Mouse (Mus musculus) left cerebral cortex, postnatal 36 days (tissue): ENCODE results near the gene Pth1r. TPM values are rescaled to one million over a fixed set of nuclear protein-coding genes. Genes with fewer than 3 reads are reported as not detected.

ENCODE experiments used
- DNase-seq, 2 experiments: peaks; one replicate each; pipeline ENCODE4 v3.0.0; 2021 to 2022; ENCODE audit warnings: low spot score in 2 of 2, mixed read lengths in 1 of 2
- intact Hi-C: fragments of 180-260 bp; cut with DNase I; formaldehyde crosslinking; loops from one replicate; pipeline ENCODE4 v1.15.1; 2025
- total RNA-seq, 2 experiments: library from RNA; stranded (reverse); gene quantifications; 2 replicates each; pipeline ENCODE4 v1.2.3; 2021

The Pth1r gene
- total RNA-seq, 2 experiments from 2014 or later = 4.6 to 7.1 TPM

DNA sequence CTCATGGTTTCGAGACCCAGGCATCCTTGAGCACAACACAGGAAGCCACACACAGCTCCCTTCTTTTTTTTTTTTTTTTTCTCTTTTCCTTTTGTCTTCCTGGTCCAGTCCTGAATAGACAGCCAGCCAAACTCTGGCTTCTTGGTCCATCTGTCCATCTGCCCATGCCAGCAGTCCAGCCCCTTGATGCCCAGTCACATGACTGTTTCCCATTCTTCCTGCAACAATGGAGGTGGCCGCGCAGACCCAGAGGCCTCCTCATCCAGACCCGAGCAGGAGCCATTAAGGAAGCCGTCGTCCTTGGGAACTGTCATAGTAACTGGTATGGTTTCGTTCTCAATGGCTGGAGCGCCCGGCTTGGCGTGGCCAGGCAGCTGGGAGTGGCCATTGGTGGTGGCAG is 24.9 kb downstream of the Pth1r start:
- intact Hi-C loops = no loop called here
- no peak for DNase-seq

DNA sequence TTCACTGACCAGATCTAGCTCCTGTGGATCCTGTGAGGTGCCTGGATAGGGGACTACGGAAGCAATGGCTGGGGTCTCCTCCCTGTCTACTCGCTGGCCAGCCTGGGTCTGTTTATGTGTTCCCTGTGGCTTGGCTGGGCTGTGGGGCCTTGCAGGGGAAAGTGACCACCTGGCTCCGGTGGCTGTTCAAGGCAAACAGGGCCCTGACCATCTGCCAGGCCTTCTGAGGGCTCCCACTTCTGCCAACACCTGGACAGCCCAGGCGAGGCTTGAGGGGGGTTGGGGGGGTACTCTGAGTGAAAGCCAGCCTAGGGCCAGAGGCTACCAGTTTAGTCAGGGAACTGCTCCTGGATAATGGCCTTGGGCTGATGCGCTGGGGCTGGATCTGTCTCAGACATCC is 27.0 kb downstream of the Pth1r start:
- no peak for DNase-seq
- intact Hi-C loops = loop anchor here (5.0 to 10.0 kb wide), 2 partner anchors 232 to 305 kb away; partner anchors contain the start of genes Lrrc2 and Ngp

DNA sequence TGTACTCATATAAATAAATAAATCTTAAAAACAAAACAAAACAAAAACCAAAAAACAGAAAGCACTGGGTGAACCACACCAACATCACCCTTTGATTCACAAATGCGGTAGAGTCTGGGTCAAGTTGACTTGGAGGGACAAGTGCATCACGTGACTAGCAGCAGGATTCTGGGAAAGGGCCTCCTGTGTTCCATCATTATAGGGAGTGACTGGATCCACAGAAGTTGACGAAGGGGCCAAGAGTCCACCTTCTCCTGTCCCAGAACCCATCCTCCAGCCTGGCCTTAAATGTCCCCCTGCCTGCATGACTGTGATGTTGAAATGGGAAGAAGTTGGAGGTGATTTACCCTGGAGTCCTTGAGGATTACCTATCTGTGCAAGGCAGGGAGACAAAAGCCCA is 28.1 kb downstream of the Pth1r start:
- intact Hi-C loops = loop anchor here (5.0 to 10.0 kb wide), 2 partner anchors 233 to 304 kb away; partner anchors contain the start of genes Lrrc2 and Ngp
- no peak for DNase-seq

DNA sequence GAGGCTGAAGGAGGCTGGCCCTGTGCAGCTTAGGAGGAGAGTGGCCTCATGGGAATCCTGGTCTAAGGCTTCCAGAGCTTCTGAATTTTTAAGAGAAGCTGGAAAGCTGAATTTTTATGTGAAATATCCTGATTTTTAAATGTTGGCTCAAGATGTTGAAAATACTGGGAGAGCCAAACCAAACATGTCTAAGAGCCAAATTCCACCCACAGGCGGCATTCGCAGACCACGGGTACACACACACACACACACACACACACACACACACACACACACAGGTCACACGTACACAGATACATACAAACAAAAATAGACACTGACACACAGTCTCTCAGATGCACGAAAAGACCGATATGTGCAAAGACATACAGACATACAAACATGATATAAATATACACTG is 28.9 kb downstream of the Pth1r start:
- no peak for DNase-seq
- intact Hi-C loops = loop anchor here (5.0 to 10.0 kb wide), 2 partner anchors 234 to 303 kb away; partner anchors contain the start of genes Lrrc2 and Ngp

DNA sequence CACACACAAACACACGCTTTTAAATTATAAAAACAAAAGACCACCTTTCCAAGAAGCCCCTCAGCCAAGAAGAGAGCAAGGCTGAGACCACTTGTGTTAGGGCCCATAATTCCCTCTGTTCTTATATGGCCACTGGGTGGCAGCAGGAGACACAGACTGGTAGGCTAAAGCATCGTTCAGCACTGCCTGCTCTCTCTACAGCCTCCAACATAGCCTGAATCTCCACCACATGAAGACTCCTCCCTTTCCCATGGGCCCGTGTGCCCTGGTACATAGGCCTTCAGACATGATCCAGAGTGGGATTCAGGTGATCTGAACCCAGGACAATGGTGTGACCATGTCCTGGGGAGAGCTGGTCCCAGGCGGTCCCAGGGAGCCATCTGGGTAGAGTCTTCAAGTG is 30.2 kb downstream of the Pth1r start:
- intact Hi-C loops = loop anchor here (1.0 to 10.0 kb wide), 5 partner anchors 43 to 302 kb away; partner anchors contain the start of genes Lrrc2 and Ngp
- DNase-seq = peak; percentile 54 to 67

DNA sequence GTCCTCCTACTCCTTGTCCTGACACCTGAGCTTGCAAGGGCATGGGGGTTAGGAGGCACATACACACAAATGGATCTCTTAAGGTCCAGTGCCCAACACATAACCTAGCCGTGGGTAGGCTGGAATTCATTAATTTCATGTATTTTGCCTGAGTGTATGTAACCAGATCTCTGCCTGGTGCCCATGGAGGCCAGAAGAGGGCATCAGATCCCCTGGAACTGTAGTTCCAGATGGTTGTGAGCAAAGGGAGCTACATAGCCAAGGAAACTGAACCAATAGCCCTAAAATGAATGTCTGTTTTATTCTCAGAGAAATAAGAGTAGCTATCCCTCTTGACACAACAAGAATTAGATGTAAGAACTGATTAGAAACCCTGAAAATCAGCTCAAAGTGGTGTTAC is 31.5 kb downstream of the Pth1r start:
- DNase-seq = no peak
- intact Hi-C loops = loop anchor here (5.0 to 10.0 kb wide), 2 partner anchors 237 to 301 kb away; partner anchors contain the start of genes Lrrc2 and Ngp

DNA sequence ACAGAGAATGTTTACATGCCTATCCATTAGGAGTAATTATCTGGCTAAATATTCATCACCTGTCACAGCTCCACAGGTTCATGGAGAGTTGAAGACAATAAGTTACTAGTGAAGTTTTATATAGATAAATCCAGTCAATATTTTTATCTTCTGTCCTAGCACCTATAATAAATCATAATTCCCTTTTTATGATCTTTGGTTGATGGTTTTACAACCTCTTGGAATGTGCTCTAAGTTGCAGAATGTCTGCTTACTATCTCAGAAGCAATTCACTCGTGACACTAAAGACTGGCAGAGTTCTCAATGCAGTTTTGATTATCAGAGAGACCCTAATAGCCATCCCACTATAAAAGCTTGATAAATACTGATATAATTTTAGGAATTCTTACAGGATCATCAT is 33.6 kb downstream of the Pth1r start:
- no peak for DNase-seq
- intact Hi-C loops = loop anchor here (10.0 kb wide), 1 partner anchor 299 kb away; the partner anchor contains the start of gene Ngp

DNA sequence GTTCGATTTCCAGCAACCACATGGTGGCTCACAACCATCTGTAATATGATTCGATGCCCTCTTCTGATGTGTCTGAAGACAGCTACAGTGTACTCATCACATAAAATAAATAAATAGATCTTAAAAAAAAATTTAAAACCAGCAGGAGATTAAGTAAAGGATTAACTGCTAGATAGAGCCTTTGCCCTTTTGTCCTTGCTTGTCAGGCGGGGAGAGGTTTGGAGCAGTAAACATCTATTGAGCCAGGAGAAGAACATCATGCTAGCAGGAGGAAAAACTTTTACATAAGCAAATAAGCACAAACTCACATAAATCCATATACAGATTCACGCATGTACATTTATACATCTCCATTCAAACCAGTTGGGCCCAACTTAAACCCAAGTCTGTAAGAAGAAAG is 34.4 kb downstream of the Pth1r start:
- no peak for DNase-seq
- intact Hi-C loops = loop anchor here (10.0 kb wide), 1 partner anchor 298 kb away; the partner anchor contains the start of gene Ngp

DNA sequence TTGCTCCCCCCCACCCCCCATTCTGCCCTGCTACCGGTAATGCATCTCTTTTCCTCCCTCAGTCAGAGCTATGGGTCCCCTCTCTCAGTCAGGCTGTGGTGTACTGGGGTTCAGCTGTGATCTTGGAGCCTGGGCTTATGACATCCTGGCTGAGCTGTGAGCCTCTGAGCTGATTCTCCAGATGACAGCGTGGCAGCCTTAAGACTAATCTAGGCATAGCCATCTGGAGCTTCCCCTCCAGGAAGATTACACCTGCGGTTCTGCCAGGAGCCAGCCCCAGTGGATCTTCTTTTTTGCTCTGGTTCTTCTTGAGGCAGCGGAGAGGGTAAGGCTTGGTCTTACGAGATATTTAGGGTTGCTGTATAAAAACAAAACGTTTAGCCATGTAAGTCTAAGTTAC is 34.9 kb downstream of the Pth1r start:
- no peak for DNase-seq
- intact Hi-C loops = loop anchor here (10.0 kb wide), 1 partner anchor 297 kb away; the partner anchor contains the start of gene Ngp

DNA sequence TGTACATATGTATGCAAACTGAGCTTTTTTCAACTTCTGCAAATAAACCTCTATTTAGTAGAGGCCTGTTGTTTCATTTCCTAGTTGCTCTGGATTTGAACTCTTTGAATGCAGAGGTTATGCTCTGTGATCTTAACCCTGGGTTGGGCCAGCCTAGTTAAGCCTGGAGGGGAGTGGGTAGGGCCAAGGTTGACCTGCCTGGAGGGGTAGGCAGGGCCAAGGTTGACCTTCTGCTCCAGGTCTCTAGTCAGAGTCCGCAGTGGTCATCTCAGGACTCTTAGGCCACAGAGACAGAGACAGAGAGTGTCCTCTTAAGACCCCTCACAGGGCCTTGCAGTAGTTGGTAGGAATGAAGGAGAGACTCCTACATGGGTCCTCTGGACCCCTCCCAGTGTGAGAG is 35.4 kb downstream of the Pth1r start:
- intact Hi-C loops = loop anchor here (10.0 kb wide), 1 partner anchor 297 kb away; the partner anchor contains the start of gene Ngp
- no peak for DNase-seq

DNA sequence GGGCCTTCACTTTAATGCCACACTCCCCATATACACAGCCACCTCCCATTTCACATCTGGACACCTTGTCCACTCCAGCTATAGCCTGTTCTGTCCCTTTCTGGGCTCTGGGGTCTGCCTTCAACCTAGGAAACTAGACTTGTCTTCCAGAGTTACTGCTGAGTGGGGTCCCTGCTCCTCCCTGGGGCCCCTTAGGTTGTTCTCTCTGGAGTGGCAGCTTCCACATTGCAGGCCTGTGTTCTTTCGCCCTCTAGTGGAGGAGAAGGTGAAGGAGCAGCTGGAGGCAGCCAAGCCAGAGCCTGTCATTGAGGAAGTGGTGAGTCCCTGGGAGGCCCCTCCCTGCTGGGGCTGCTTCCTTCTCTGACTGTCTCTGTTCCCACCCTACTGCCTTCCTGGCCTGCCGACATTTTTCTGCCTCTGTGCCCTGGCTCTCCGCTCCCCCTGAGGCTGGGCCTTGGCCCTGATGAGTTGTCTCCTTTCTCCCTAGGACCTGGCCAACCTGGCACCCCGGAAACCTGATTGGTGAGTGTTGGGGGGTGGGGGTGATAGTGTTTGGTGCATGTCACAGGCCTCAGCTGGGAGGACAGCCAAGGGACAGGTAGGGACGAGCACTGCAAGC is 37.2 kb downstream of the Pth1r start:
- DNase-seq = peak; percentile 75 to 77

DNA sequence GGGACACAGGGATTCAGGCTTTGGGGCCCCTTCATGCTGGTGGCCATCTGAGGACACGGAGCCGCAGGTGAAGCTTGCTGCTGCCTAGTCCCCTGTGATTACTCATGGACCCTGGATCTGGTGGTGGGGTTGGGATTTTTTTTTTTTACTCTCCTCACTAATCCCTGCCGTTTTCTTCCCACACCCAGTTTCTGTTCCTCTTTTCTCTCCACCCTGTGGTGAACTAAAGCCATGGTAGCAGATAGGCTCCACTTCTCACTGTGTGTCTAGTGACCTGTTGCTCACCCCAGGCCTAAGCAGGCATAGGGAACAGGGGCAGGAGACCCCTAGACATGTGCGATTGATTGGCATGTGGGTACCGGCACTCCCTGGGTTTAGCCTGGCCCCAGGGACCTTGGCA is 40.2 kb downstream of the Pth1r start:
- DNase-seq = no peak
- intact Hi-C loops = no loop called here

More for the DNA sequence above, 37.2 kb downstream of the Pth1r start:
- intact Hi-C loops = loop anchor here (1.0 to 10.0 kb wide), 2 partner anchors 74 to 295 kb away; partner anchors contain the start of gene Ngp

DNA sequence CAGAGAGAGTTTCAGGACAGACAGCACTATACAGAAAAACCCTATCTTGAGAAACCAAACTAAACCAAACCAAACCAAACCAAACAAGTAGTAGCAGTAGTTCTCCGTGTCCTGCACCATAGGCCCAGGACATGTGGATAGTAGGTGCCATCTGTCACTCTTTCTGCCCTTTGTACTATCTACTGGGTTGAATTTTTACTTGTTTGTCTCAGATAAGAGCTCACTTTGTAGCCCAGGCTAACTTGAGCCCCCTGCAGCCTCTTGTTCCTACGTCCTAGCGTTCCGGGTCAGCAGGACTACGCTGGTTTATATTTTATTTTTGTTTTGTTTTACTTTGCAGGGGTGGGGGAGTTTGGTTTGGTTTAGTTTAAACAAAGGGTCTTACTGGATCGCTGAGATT is 43.0 kb downstream of the Pth1r start:
- intact Hi-C loops = no loop called here
- DNase-seq = no peak

DNA sequence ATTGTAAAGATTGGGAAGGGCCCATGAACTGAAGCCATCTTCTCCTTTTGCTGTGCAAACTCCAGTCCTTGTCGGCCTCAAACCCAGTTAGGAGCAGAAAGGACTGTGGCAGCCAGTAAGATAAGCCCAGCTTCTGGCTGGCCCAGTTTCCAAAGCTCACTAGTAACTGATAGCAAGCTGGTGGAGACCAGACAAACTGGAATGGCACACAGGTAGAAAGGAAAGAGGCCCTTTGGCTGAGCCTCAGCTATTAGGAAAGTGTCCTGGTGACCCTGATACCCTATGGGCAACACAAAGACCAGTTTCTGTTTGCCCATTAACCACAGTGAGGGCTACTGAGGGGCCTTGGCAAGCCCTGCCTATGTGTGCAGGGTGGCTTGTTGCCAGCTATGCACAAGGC is 44.1 kb downstream of the Pth1r start:
- DNase-seq = no peak
- intact Hi-C loops = no loop called here

DNA sequence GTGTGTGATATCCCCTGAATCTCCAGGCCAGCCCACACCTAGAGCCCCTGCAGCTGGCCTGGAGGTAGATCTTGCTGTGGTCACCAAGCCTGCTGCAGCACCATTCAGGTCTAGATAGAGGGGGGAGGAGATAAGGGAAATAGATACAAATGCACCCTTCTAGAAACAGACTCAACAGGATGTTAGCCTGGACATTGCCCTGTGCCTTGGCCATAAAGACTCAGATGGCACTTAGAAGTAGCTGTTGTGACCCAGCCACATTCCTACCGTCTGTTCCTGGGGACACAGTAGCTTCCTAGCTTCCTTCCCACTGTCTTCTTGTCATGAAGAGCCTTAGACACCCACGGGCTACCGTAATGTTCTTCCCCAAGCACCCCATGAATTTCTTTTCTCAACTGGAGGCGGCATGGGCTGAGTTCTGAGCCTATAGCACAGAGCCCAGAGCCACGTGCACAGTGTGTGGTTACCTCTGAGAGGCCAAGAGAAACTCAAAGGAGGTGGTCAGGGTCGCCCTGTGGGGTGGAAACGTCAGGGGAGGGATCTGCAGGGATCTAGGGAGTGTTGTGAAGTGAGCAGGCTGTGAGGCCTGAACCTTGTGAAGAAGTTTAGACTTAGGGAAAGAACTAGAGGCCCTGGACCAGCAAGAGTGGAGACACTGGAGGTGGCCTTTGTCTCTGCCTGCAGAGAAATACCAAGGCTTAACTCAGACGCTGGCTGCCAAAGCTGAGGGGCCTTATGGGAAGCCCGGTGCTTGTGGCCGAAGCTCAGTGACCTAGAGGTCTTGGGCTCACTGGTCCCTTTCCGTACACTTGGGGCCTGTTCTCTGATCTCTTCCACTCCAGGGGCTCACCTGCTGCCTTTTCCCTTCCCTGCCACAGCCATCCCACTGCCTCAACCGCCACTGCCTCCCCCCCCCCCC is 45.6 kb downstream of the Pth1r start:
- intact Hi-C loops = no loop called here
- no peak for DNase-seq

DNA sequence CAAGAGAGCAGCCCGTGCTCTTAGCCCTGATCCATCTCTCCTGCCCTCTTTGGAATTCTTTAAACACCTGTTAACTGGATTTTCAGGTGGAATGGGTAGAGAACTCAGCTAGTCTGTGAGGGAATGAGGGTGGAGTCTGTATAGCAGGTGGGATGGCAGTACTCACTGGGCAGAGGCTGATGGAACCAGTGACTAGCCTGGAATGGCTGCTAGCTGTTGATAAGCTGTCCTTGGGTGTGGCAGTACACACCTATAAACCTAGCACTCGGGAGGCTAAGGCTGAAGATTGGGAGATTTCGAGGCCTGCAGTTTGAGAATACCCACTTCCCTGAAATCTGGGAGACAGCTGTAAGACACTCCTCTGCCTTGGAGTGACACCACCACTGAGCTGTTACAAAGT is 47.4 kb downstream of the Pth1r start:
- intact Hi-C loops = no loop called here
- DNase-seq = no peak

DNA sequence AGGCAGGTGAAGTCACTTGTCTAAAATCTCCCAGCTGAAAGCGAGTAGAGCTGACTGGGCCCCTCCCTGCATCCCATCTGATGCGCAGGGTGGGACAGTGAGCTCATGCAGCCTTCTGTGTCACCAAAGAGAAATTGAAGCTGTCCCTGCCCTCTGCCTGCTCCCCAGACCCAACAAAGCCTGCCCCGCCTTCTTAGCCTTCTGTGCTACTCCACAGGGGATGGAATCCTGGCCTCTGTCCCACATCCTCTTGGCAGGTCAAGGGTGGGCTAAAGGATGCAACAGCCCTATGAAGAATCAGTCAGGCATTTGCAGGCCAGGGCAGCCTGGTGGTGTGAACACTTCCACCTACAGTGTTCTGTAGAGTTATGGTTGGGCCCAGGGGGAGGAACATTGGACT is 49.5 kb downstream of the Pth1r start:
- DNase-seq = no peak
- intact Hi-C loops = no loop called here

DNA sequence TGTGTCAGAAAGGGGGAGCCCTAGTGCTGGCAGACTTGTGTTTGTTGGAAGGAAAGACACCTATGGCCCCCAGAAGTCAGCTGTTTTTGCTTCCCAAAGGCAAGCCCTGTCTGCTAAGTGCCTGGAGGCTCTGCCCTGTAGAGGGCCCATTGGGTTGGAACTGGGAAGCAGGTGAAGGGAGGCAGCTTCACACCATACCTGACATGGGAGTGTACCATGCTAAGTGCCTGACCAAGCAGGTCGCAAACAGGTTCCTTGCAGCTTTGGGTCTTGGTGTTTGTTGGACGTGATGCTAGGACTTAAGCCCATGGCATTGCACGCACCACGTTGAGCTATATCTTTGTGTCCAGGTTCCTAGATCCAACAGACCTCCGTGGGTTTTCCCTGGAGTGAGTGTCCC is 50.5 kb downstream of the Pth1r start:
- DNase-seq = no peak
- intact Hi-C loops = no loop called here

DNA sequence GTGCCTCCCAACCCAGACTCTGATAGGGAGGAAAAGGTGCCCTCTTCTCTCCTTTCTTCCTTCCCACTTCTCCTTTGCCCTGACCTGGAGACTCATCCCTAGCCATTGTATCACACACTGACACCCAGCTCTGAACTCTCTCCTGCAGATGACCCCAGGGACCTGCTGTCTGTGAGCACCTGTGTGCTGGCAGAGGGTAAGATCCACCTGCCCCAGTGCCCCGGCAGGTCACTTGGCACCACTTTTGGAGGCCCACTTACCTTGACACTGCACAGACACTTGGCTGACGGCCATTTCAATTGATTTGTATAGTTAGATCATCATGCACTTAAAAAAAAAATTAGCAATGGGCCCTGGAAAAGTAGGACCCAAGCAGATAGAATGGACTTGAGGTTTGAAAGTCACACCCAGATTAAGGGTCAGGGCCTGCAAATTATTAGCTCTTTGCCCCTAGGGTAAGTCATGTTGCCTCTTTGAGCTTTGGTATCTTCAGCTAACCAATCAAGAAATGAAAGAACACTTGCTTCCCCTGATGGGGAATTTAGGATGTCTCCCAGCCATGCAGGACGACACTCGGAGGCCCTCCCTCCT is 51.7 kb downstream of the Pth1r start:
- no peak for DNase-seq
- intact Hi-C loops = no loop called here

DNA sequence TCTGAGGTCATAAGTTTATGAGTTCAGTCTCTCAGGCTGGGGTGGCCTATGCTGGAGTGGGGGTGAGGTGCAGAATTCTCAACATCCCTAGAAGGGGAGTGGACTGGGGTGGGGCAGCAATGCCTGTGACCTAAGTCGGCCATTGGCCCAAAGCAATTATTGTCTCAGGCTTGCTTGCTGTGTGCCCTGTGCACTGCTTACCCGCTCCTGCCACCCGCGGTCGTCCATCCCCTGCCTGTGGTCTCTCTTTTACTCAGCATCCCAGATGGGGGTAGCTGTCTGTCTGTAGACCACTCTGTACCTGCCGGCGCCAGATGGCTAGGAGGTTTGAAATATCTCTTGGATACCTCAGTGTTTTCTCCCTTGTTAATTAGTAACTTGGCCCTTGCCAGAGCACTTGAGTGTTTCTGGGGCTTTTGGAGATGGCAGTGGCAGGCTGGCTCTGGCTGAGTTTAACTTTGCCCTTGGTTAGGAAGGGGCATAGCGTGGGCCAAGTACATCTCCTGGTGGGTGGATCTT is 57.6 kb downstream of the Pth1r start:
- intact Hi-C loops = loop anchor here (5.0 kb wide), 1 partner anchor 37 kb away; the partner anchor contains the start of gene Nbeal2
- no peak for DNase-seq
